Mouse (Mus musculus): ENCODE data around the gene Lhfp. TPM values are rescaled to one million over a fixed set of nuclear protein-coding genes. Genes with fewer than 3 reads are reported as not detected.

Lhfp gene
- polyA plus RNA-seq, 1 experiment from 2014 or later: 5.5 TPM

DNA sequence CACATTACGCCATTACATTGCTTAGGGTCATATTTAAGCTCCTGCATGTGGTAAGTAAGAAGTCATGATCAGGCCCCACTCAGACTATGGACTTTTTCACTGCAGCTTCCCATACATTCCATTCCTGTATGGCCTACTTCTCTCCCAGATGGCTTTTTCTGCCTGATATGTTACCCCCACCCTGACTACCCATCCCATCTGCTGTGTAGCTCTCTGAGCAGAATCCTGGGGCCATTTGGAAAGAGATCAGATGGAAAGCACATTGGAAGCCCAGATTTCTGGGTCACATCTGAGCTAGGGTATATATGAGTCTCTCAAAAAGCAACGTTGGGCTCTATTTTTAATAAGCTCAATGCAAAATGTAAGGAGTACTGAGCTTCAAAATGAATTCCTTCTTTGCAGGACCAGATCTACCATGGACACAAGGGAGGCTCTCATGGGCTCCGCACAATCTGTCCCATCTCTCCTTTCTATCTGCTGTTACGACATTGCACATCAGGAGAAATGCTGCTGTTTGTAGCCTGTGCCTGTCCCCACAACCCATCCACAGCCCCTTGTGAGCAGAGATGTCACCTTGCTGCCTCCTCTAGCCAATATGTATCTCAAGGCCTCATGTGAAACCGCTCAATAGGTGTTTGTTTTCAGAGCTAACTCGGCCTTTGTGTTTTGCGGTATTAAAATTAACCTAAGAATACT, 108.4 kb downstream of the Lhfp start:
- Histone ChIP-seq H3K27ac (ENCODE audit: low read length) (no peak overlapping the region), H3K4me3 (ENCODE audit: low read depth, low read length) (no peak overlapping the region), H3K4me1 (ENCODE audit: control insufficient read depth, low read depth, low read length) (no peaks in the 10 kb centered on the region), H3K27me3 (ENCODE audit: control insufficient read depth, insufficient read depth, low read depth, low read length) (no peaks in the 10 kb centered on the region), H3K9ac (ENCODE audit: low read depth, low read length) (no peak overlapping the region), H3K9me3 (replicated peaks; ENCODE audit: control insufficient read depth, low read length) (no peaks in the 10 kb centered on the region), H3K4me2 (ENCODE audit: low read depth, low read length) (no peak overlapping the region), H3K36me3 (ENCODE audit: control insufficient read depth, insufficient read depth) (no peaks in the 10 kb centered on the region)
- ATAC-seq (ENCODE audit: low read depth): no peak
- WGBS (ENCODE audit: insufficient replicate concordance): 67% methylated on average over 7 of the region's 7 CpGs

DNA sequence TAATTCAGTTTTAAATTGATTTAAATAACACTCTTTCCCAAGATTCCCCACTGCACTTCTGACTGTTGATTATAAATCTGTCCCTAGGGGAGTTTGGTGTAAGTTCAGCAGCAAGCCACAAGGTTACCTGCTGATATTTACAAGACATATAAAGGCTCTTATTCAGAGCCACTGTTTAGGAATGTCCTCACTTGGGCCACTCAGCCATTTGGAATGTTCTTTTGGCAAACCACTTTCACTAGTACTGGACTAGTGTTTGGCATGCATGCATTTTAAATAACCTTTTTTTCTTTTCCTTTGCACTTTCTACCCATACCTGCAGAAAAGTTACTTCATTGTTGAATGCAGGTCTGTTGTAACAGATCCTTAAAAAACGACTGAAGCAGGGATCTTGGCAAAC, 109.8 kb downstream of the Lhfp start:
- Histone ChIP-seq H3K4me2 (ENCODE audit: low read depth, low read length) (no peak overlapping the region), H3K9me3 (replicated peaks; ENCODE audit: control insufficient read depth, low read length) (no peaks in the 10 kb centered on the region), H3K27me3 (ENCODE audit: control insufficient read depth, insufficient read depth, low read depth, low read length) (no peaks in the 10 kb centered on the region), H3K36me3 (ENCODE audit: control insufficient read depth, insufficient read depth) (no peaks in the 10 kb centered on the region), H3K27ac (ENCODE audit: low read length) (no peak overlapping the region), H3K4me3 (ENCODE audit: low read depth, low read length) (no peak overlapping the region), H3K4me1 (ENCODE audit: control insufficient read depth, low read depth, low read length) (no peaks in the 10 kb centered on the region), H3K9ac (ENCODE audit: low read depth, low read length) (no peak overlapping the region)
- no peak for ATAC-seq (ENCODE audit: low read depth)
- 20% methylated on average over 1 of the region's 1 CpGs for WGBS (ENCODE audit: insufficient replicate concordance)

DNA sequence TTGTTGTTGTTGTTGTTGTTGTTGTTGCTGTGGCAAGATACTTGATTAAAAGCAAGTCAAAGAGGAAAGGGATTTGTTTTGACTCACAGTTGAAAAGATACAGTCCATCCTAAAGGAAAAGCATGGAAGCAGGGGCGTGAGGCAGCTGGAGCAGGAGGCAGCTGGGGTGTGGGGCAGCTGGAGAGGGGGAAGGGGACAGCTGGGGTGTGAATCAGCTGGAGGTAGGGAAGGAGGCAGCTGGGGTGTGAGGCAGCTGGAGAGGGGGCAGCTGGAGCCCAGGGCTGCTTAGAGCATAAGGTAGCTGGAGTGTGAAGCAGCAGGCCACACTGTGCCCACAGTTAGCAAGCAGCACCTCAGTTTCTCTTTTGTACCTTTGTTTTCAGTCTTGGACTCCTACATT, 110.3 kb downstream of the Lhfp start:
- H3K9ac ChIP-seq (ENCODE audit: low read depth, low read length): no peak overlapping the region
- H3K36me3 ChIP-seq (ENCODE audit: control insufficient read depth, insufficient read depth): no peaks in the 10 kb centered on the region
- no peaks in the 10 kb centered on the region for H3K9me3 ChIP-seq (replicated peaks; ENCODE audit: control insufficient read depth, low read length)
- WGBS (ENCODE audit: insufficient replicate concordance): 20% methylated on average over 1 of the region's 1 CpGs
- ATAC-seq (ENCODE audit: low read depth): no peak
- H3K4me1 ChIP-seq (ENCODE audit: control insufficient read depth, low read depth, low read length): no peaks in the 10 kb centered on the region
- H3K4me3 ChIP-seq (ENCODE audit: low read depth, low read length): no peak overlapping the region
- no peak overlapping the region for H3K4me2 ChIP-seq (ENCODE audit: low read depth, low read length)
- H3K27ac ChIP-seq (ENCODE audit: low read length): no peak overlapping the region
- no peaks in the 10 kb centered on the region for H3K27me3 ChIP-seq (ENCODE audit: control insufficient read depth, insufficient read depth, low read depth, low read length)

GRCm38 (mm10) chr3:53161963-53162362, 120.6 kb downstream of the Lhfp start:
- Histone ChIP-seq H3K27ac (ENCODE audit: low read length) (no peak overlapping the region), H3K27me3 (ENCODE audit: control insufficient read depth, insufficient read depth, low read depth, low read length) (no peaks in the 10 kb centered on the region), H3K36me3 (ENCODE audit: control insufficient read depth, insufficient read depth) (no peaks in the 10 kb centered on the region), H3K9ac (ENCODE audit: low read depth, low read length) (no peak overlapping the region), H3K4me1 (ENCODE audit: control insufficient read depth, low read depth, low read length) (no peaks in the 10 kb centered on the region), H3K4me2 (ENCODE audit: low read depth, low read length) (no peak overlapping the region), H3K9me3 (replicated peaks; ENCODE audit: control insufficient read depth, low read length) (no peaks in the 10 kb centered on the region), H3K4me3 (ENCODE audit: low read depth, low read length) (no peak overlapping the region)
- 46% methylated on average over 3 of the region's 3 CpGs for WGBS (ENCODE audit: insufficient replicate concordance)
- ATAC-seq (ENCODE audit: low read depth): no peak

GRCm38 (mm10) chr3:53165281-53165680, 124.0 kb downstream of the Lhfp start:
- no peak for ATAC-seq (ENCODE audit: low read depth)
- Histone ChIP-seq H3K27ac (ENCODE audit: low read length) (no peak overlapping the region), H3K4me3 (ENCODE audit: low read depth, low read length) (no peak overlapping the region), H3K9ac (ENCODE audit: low read depth, low read length) (no peak overlapping the region), H3K36me3 (ENCODE audit: control insufficient read depth, insufficient read depth) (no peaks in the 10 kb centered on the region), H3K4me2 (ENCODE audit: low read depth, low read length) (no peak overlapping the region), H3K27me3 (ENCODE audit: control insufficient read depth, insufficient read depth, low read depth, low read length) (no peaks in the 10 kb centered on the region), H3K4me1 (ENCODE audit: control insufficient read depth, low read depth, low read length) (no peaks in the 10 kb centered on the region), H3K9me3 (replicated peaks; ENCODE audit: control insufficient read depth, low read length) (no peaks in the 10 kb centered on the region)
- 72% methylated on average over 10 of the region's 10 CpGs for WGBS (ENCODE audit: insufficient replicate concordance)

DNA sequence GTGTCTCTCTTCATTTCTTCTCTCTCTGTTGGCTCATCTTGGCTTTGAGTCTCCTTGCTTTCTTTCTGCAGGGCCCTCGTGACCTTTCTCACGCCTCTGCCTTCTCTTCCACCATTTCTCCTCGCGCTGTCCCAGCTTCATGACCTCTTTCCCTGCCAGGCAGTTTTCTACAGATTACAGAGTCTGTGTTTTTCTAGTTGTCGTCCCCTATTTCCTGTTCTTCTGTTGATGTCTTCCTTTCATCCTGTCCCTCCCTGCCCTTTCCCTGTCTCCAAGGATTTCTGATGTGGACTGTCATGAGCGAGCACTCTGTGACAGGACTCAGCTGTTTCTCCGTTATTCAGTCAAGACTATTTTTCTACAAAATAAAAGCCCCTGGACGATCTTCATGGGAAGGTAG, 124.7 kb downstream of the Lhfp start:
- no peaks in the 10 kb centered on the region for H3K36me3 ChIP-seq (ENCODE audit: control insufficient read depth, insufficient read depth)
- H3K4me2 ChIP-seq (ENCODE audit: low read depth, low read length): no peak overlapping the region
- H3K27me3 ChIP-seq (ENCODE audit: control insufficient read depth, insufficient read depth, low read depth, low read length): no peaks in the 10 kb centered on the region
- no peak overlapping the region for H3K4me3 ChIP-seq (ENCODE audit: low read depth, low read length)
- no peak overlapping the region for H3K27ac ChIP-seq (ENCODE audit: low read length)
- 43% methylated on average over 8 of the region's 8 CpGs for WGBS (ENCODE audit: insufficient replicate concordance)
- no peak for ATAC-seq (ENCODE audit: low read depth)
- no peak overlapping the region for H3K9ac ChIP-seq (ENCODE audit: low read depth, low read length)
- no peaks in the 10 kb centered on the region for H3K4me1 ChIP-seq (ENCODE audit: control insufficient read depth, low read depth, low read length)
- no peaks in the 10 kb centered on the region for H3K9me3 ChIP-seq (replicated peaks; ENCODE audit: control insufficient read depth, low read length)

GRCm38 (mm10) chr3:53169486-53169885, 128.2 kb downstream of the Lhfp start:
- H3K36me3 ChIP-seq (ENCODE audit: control insufficient read depth, insufficient read depth): no peaks in the 10 kb centered on the region
- no peak overlapping the region for H3K4me2 ChIP-seq (ENCODE audit: low read depth, low read length)
- no peak overlapping the region for H3K4me3 ChIP-seq (ENCODE audit: low read depth, low read length)
- no peaks in the 10 kb centered on the region for H3K9me3 ChIP-seq (replicated peaks; ENCODE audit: control insufficient read depth, low read length)
- no peak overlapping the region for H3K9ac ChIP-seq (ENCODE audit: low read depth, low read length)
- no peaks in the 10 kb centered on the region for H3K27me3 ChIP-seq (ENCODE audit: control insufficient read depth, insufficient read depth, low read depth, low read length)
- no peak overlapping the region for H3K27ac ChIP-seq (ENCODE audit: low read length)
- no peak for ATAC-seq (ENCODE audit: low read depth)
- no peaks in the 10 kb centered on the region for H3K4me1 ChIP-seq (ENCODE audit: control insufficient read depth, low read depth, low read length)
- WGBS (ENCODE audit: insufficient replicate concordance): 69% methylated on average over 3 of the region's 3 CpGs

- Histone ChIP-seq H3K27ac (ENCODE audit: low read length) (no peak overlapping the region), H3K4me2 (ENCODE audit: low read depth, low read length) (no peak overlapping the region), H3K4me3 (ENCODE audit: low read depth, low read length) (no peak overlapping the region), H3K4me1 (ENCODE audit: control insufficient read depth, low read depth, low read length) (no peaks in the 10 kb centered on the region), H3K36me3 (ENCODE audit: control insufficient read depth, insufficient read depth) (no peaks in the 10 kb centered on the region), H3K27me3 (ENCODE audit: control insufficient read depth, insufficient read depth, low read depth, low read length) (no peaks in the 10 kb centered on the region), H3K9ac (ENCODE audit: low read depth, low read length) (no peak overlapping the region), H3K9me3 (replicated peaks; ENCODE audit: control insufficient read depth, low read length) (no peaks in the 10 kb centered on the region)
- 67% methylated on average over 10 of the region's 10 CpGs for WGBS (ENCODE audit: insufficient replicate concordance)
- no peak for ATAC-seq (ENCODE audit: low read depth)
Observed at GRCm38 (mm10) chr3:53173310-53174063, 132.2 kb downstream of the Lhfp start.

- H3K9me3 ChIP-seq (replicated peaks; ENCODE audit: control insufficient read depth, low read length): no peaks in the 10 kb centered on the region
- H3K4me3 ChIP-seq (ENCODE audit: low read depth, low read length): no peak overlapping the region
- no peak overlapping the region for H3K4me2 ChIP-seq (ENCODE audit: low read depth, low read length)
- H3K4me1 ChIP-seq (ENCODE audit: control insufficient read depth, low read depth, low read length): no peaks in the 10 kb centered on the region
- H3K36me3 ChIP-seq (ENCODE audit: control insufficient read depth, insufficient read depth): no peaks in the 10 kb centered on the region
- ATAC-seq (ENCODE audit: low read depth): no peak
- H3K9ac ChIP-seq (ENCODE audit: low read depth, low read length): no peak overlapping the region
- no peaks in the 10 kb centered on the region for H3K27me3 ChIP-seq (ENCODE audit: control insufficient read depth, insufficient read depth, low read depth, low read length)
- no peak overlapping the region for H3K27ac ChIP-seq (ENCODE audit: low read length)
- 70% methylated on average over 6 of the region's 6 CpGs for WGBS (ENCODE audit: insufficient replicate concordance)
Observed at GRCm38 (mm10) chr3:53179936-53180335, 138.6 kb downstream of the Lhfp start.
